Mouse (Mus musculus) midbrain, postnatal 0 days (tissue): Measurements from ENCODE around the gene Ech1. TPM values are rescaled to one million over a fixed set of nuclear protein-coding genes. Genes with fewer than 3 reads are reported as not detected.

ENCODE experiments used
- ATAC-seq: fragments of 200-750 bp; cut with Nextera tagmentation; 2 replicates; pipeline ENCODE4 v1.8.0; 2017; ENCODE audit warnings: moderate number of reproducible peaks, mild to moderate bottlenecking, moderate TSS enrichment, moderate library complexity; ENCODE audit not compliant: low FRiP score
- DNase-seq: peaks from one replicate; pipeline ENCODE4 v3.0.0-alpha.2; 2015; ENCODE audit warnings: low spot score
- H3K27ac ChIP-seq: fragments of 300-500 bp; sonication (generic); 2 replicates; pipeline ENCODE4 v1.5.1; 2014; ENCODE audit warnings: low read depth, mild to moderate bottlenecking, low read length, mixed read lengths
- H3K27me3 ChIP-seq: fragments of 300-500 bp; sonication (generic); 2 replicates; pipeline ENCODE4 v1.6.1; 2014; ENCODE audit warnings: low read length, control low read depth, mixed read lengths; ENCODE audit not compliant: insufficient read depth
- H3K36me3 ChIP-seq: fragments of 300-500 bp; sonication (generic); 2 replicates; pipeline ENCODE4 v1.6.1; 2014; ENCODE audit warnings: low read length, control low read depth, mixed read lengths; ENCODE audit not compliant: insufficient read depth
- H3K4me1 ChIP-seq: fragments of 300-500 bp; sonication (generic); 2 replicates; pipeline ENCODE4 v1.6.1; 2014; ENCODE audit warnings: mild to moderate bottlenecking, control low read depth, antibody characterized with exemption, low read length, mixed read lengths; ENCODE audit not compliant: insufficient read depth
- H3K4me2 ChIP-seq: fragments of 300-500 bp; sonication (generic); 2 replicates; pipeline ENCODE4 v1.6.1; 2014; ENCODE audit warnings: low read depth, mild to moderate bottlenecking, low read length, mixed read lengths; ENCODE audit not compliant: poor library complexity, severe bottlenecking
- H3K4me3 ChIP-seq: fragments of 300-500 bp; sonication (generic); 2 replicates; pipeline ENCODE4 v1.5.1; 2014; ENCODE audit warnings: low read depth, mild to moderate bottlenecking, low read length, moderate library complexity
- H3K9ac ChIP-seq: fragments of 300-500 bp; sonication (generic); replicated peaks from 2 replicates; pipeline ENCODE4 v1.6.1; 2014; ENCODE audit warnings: mild to moderate bottlenecking, low read length, moderate library complexity, mixed read lengths; ENCODE audit not compliant: poor library complexity, severe bottlenecking
- H3K9me3 ChIP-seq: fragments of 300-500 bp; sonication (generic); 2 replicates; pipeline ENCODE4 v1.6.1; 2016; ENCODE audit warnings: low read length, control low read depth
- CTCF ChIP-seq: IDR thresholded peaks from 2 replicates; pipeline ENCODE4 v1.5.1; 2016; ENCODE audit warnings: antibody characterized with exemption, mild to moderate bottlenecking
- WGBS: fragments of 180-500 bp; shearing (Covaris S2); extraction: QIAGEN DNeasy Blood & Tissue Kit; methylation state at CpG from one replicate; pipeline ENCODE4 v1.1.7; 2014; 5-methylcytosine and 5-hydroxymethylcytosine counted together
- polyA plus RNA-seq: library from polyadenylated mRNA; unstranded; fragments of >200 nt; fragmentation: Nextera tagmentation; extraction: Ambion mirVana; gene quantifications from 2 replicates; pipeline ENCODE4 v1.2.1, GENCODE M21; 2015
- total RNA-seq: library from RNA; depleted of rRNA; stranded (reverse); fragments of >200 nt; gene quantifications from 2 replicates; pipeline ENCODE4 v1.2.3, GENCODE M21; 2014

The Ech1 gene
- total and polyA plus RNA-seq, 2 experiments from 2014 or later = 103 to 104 TPM

DNA sequence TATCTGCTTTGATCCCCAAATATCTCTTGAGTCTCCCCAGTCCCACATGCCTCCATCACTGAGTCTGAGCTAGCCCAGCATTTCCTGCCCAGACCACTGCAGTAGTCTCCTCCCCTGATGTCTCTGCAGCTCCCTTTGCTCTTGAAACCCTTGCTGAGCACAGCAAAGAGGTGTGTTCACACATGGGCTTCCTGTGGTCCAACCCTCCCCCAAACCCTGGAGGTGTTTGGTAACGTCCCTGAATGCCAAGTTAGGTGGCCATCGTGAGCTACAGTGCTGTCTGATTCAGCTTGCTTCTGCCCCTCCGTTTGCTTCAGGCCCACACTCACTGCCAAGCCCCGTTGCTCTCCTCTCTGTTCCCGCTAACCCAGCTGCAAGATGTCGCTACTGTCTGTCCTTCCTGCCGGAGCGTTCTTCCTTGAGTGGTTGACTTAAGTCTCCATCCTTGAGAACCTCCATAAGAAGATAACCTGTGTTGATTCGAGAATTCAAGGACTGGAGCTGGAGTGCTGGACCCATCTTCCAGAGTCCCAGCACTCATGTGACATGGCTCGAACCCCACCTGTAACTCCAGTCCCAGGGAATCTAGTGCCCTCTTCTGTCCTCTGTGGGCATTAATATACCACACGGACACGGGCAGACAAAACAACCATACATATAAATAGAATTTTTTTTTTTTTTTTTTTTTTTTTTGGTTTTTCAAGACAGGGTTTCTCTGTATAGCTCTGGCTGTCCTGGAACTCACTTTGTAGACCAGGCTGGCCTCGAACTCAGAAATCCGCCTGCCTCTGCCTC is 32.4 kb upstream of the Ech1 start:
- Histone ChIP-seq H3K4me3 (no peak overlapping the region), H3K9ac (no peak overlapping the region), H3K27me3 (no peaks in the 10 kb centered on the region), H3K27ac (no peak overlapping the region), H3K4me2 (no peak overlapping the region), H3K9me3 (no peaks in the 10 kb centered on the region), H3K36me3 (no peaks in the 10 kb centered on the region), H3K4me1 (no peaks in the 10 kb centered on the region)
- TF ChIP-seq CTCF = no peak
- 84% methylated on average over 12 of the region's 14 CpGs for WGBS
- DNase-seq = no peak
- no peak for ATAC-seq

DNA sequence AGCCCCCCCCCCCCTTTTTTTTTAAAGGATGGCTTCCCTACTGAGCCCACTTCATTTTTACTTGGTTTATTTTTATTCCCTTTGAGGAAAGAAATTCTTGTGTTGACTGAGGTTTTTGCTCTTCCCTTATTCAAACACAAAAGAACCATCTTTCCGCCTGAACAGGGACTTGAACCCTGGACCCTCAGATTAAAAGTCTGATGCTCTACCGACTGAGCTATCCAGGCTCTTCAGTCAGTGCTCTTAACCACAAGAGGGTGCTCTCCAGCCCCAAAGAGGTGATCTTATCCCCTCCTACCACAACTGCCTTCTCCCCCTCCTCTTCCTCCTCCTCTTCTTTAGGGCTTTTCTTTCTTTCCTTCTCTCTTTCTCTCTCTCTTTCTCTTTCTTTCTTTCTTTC is 31.2 kb upstream of the Ech1 start:
- Histone ChIP-seq H3K27me3 (no peaks in the 10 kb centered on the region), H3K9me3 (no peaks in the 10 kb centered on the region), H3K9ac (no peak overlapping the region), H3K4me3 (no peak overlapping the region), H3K27ac (no peak overlapping the region), H3K36me3 (no peaks in the 10 kb centered on the region), H3K4me2 (no peak overlapping the region), H3K4me1 (no peaks in the 10 kb centered on the region)
- 46% methylated on average over 2 of the region's 2 CpGs for WGBS
- TF ChIP-seq CTCF = peak; percentile 48
- ATAC-seq = no peak
- no peak for DNase-seq

DNA sequence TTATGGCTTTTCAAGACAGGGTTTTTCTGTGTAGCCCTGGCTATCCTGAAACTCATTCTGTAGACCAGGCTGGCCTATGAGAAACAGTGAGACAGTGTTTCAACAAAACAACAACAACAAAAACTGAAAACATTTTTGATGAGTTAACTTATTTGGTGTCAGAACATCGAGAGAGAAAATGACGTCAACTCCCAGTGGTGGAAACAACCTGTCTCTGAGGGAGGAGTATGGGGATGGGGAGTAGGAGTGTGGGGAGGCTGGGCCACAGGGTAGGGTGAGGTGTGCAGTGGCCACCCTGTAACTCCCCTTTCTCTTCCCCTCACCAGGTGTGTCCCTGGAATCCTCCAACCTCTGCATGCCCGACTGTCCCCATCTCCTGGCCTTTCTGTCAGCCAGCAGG is 30.5 kb upstream of the Ech1 start:
- WGBS = 91% methylated on average over 3 of the region's 3 CpGs
- H3K4me2 ChIP-seq = no peak overlapping the region

DNA sequence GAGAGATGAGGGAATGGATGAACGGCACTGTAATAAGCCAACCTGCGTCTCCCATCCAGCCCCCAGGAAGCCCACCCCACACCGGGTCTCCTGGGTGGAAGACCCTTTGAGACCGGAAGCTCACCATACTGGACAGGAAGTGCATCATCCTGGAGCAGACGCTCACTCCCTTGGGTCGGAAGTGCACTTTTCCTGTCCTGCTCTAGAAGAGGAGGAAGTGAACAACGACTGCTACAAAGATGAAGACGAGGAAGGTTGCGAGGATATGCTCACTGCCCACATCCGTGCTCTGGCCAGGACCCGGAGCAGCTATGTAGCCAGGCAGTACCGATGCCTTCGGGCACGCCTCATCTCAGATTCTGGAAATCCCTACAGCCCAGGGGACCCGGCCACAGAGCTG is 29.2 kb upstream of the Ech1 start:
- no peak for DNase-seq
- Histone ChIP-seq H3K4me3 (no peak overlapping the region), H3K9me3 (no peaks in the 10 kb centered on the region), H3K36me3 (no peaks in the 10 kb centered on the region), H3K4me1 (no peaks in the 10 kb centered on the region), H3K27ac (no peak overlapping the region), H3K4me2 (no peak overlapping the region), H3K9ac (no peak overlapping the region), H3K27me3 (no peaks in the 10 kb centered on the region)
- WGBS = 81% methylated on average over 15 of the region's 15 CpGs
- no peak for ATAC-seq
- TF ChIP-seq CTCF = no peak

More for the DNA sequence above, 30.5 kb upstream of the Ech1 start:
- Histone ChIP-seq H3K4me1 (no peaks in the 10 kb centered on the region), H3K27ac (no peak overlapping the region), H3K4me3 (no peak overlapping the region), H3K36me3 (no peaks in the 10 kb centered on the region), H3K27me3 (no peaks in the 10 kb centered on the region), H3K9ac (no peak overlapping the region), H3K9me3 (no peaks in the 10 kb centered on the region)
- no peak for ATAC-seq
- DNase-seq = no peak
- TF ChIP-seq CTCF = no peak

DNA sequence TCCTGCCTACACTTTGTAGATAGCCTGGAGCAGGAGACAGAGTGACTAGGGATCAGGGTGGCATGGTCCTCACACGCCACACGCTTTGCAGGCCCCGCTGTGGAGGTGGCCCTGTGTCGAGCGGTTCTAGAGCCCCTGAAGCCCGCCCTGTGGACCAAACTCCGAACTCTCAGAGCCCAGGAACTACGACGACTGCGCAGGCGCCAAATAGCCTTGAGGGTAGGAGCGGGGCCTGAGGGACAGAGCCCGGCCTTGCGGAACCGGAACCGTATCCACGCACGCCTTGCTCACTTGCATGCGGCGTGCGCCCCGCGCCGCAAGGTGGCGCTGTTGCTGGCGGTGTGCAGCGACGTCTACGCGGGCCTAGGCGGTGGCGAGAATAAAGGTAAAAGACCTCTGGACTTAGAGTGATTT is 28.4 kb upstream of the Ech1 start:
- Histone ChIP-seq H3K36me3 (no peaks in the 10 kb centered on the region), H3K27ac (no peak overlapping the region), H3K27me3 (no peaks in the 10 kb centered on the region), H3K4me3 (peak overlapping the region; percentile 2; the same call in 1 of the 2 replicates), H3K9ac (no peak overlapping the region; the same call in 1 of the 2 replicates), H3K9me3 (no peaks in the 10 kb centered on the region), H3K4me1 (no peaks in the 10 kb centered on the region), H3K4me2 (peak overlapping the region; percentile 31)
- peak; percentile 89 for TF ChIP-seq CTCF
- ATAC-seq = peak; percentile 68
- peak; percentile 62 for DNase-seq
- 13% methylated on average over 32 of the region's 32 CpGs for WGBS

DNA sequence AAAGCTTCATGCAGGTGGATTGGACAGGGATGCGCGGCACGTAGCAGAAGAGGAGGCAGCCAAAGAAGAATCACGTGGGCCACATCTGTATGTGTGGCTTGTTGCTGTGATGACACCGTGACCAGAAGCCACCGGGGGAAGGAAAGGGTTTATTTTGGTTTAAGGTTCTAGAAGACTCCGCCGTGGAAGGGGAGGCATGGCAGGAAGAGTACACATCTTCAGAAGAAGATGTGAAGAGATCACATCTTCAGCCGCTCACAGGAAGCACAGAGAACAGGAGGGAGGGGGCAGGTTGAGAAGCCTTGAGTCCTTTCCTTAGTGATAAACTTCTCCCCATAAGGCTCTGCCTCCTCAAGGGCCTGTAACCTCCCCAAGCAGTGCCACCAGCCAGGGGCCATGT is 25.0 kb upstream of the Ech1 start:
- Histone ChIP-seq H3K9ac (no peak overlapping the region), H3K4me2 (no peak overlapping the region), H3K36me3 (no peaks in the 10 kb centered on the region), H3K9me3 (no peaks in the 10 kb centered on the region), H3K4me1 (no peaks in the 10 kb centered on the region), H3K27ac (no peak overlapping the region), H3K27me3 (no peaks in the 10 kb centered on the region), H3K4me3 (no peak overlapping the region)
- DNase-seq (no peak), ATAC-seq (no peak)
- no peak for TF ChIP-seq CTCF
- WGBS = 94% methylated on average over 9 of the region's 9 CpGs
